Mouse (Mus musculus) midbrain, postnatal 0 days (tissue): Measurements from ENCODE around the gene Kdm3a. TPM values are rescaled to one million over a fixed set of nuclear protein-coding genes. Genes with fewer than 3 reads are reported as not detected.

Experiments
- ATAC-seq: fragments of 200-750 bp; cut with Nextera tagmentation; 2 replicates; pipeline ENCODE4 v1.8.0; 2017; ENCODE audit warnings: moderate number of reproducible peaks, mild to moderate bottlenecking, moderate TSS enrichment, moderate library complexity; ENCODE audit not compliant: low FRiP score
- DNase-seq: peaks from one replicate; pipeline ENCODE4 v3.0.0-alpha.2; 2015; ENCODE audit warnings: low spot score
- H3K27ac ChIP-seq: fragments of 300-500 bp; sonication (generic); 2 replicates; pipeline ENCODE4 v1.5.1; 2014; ENCODE audit warnings: low read depth, mild to moderate bottlenecking, low read length, mixed read lengths
- H3K27me3 ChIP-seq: fragments of 300-500 bp; sonication (generic); 2 replicates; pipeline ENCODE4 v1.6.1; 2014; ENCODE audit warnings: low read length, control low read depth, mixed read lengths; ENCODE audit not compliant: insufficient read depth
- H3K36me3 ChIP-seq: fragments of 300-500 bp; sonication (generic); 2 replicates; pipeline ENCODE4 v1.6.1; 2014; ENCODE audit warnings: low read length, control low read depth, mixed read lengths; ENCODE audit not compliant: insufficient read depth
- H3K4me1 ChIP-seq: fragments of 300-500 bp; sonication (generic); 2 replicates; pipeline ENCODE4 v1.6.1; 2014; ENCODE audit warnings: mild to moderate bottlenecking, control low read depth, antibody characterized with exemption, low read length, mixed read lengths; ENCODE audit not compliant: insufficient read depth
- H3K4me2 ChIP-seq: fragments of 300-500 bp; sonication (generic); 2 replicates; pipeline ENCODE4 v1.6.1; 2014; ENCODE audit warnings: low read depth, mild to moderate bottlenecking, low read length, mixed read lengths; ENCODE audit not compliant: poor library complexity, severe bottlenecking
- H3K4me3 ChIP-seq: fragments of 300-500 bp; sonication (generic); 2 replicates; pipeline ENCODE4 v1.5.1; 2014; ENCODE audit warnings: low read depth, mild to moderate bottlenecking, low read length, moderate library complexity
- H3K9ac ChIP-seq: fragments of 300-500 bp; sonication (generic); replicated peaks from 2 replicates; pipeline ENCODE4 v1.6.1; 2014; ENCODE audit warnings: mild to moderate bottlenecking, low read length, moderate library complexity, mixed read lengths; ENCODE audit not compliant: poor library complexity, severe bottlenecking
- H3K9me3 ChIP-seq: fragments of 300-500 bp; sonication (generic); 2 replicates; pipeline ENCODE4 v1.6.1; 2016; ENCODE audit warnings: low read length, control low read depth
- CTCF ChIP-seq: IDR thresholded peaks from 2 replicates; pipeline ENCODE4 v1.5.1; 2016; ENCODE audit warnings: antibody characterized with exemption, mild to moderate bottlenecking
- WGBS: fragments of 180-500 bp; shearing (Covaris S2); extraction: QIAGEN DNeasy Blood & Tissue Kit; methylation state at CpG from one replicate; pipeline ENCODE4 v1.1.7; 2014; 5-methylcytosine and 5-hydroxymethylcytosine counted together
- polyA plus RNA-seq: library from polyadenylated mRNA; unstranded; fragments of >200 nt; fragmentation: Nextera tagmentation; extraction: Ambion mirVana; gene quantifications from 2 replicates; pipeline ENCODE4 v1.2.1, GENCODE M21; 2015
- total RNA-seq: library from RNA; depleted of rRNA; stranded (reverse); fragments of >200 nt; gene quantifications from 2 replicates; pipeline ENCODE4 v1.2.3, GENCODE M21; 2014; rRNA removed

Kdm3a gene
- total and polyA plus RNA-seq, 2 experiments from 2014 or later = 17.0 to 34.4 TPM

DNA sequence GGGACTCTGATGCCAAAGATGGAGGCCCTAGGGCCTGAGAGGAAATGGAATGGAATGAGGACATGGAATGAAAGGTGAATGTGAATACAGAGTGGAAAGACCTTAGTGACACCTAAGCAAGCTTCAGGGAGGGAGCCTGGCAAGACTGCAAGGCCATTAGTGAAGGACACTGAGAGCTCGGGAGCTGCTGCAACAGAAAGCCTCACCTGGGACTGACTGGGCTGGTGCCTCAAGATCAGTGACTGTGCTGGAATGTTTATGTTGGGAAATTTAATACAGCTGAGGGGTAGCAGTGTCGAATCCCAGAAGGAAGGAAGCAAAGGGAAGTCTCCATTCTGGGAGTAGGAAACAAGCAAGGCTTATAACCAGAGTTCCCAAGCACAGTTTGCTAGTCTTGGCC is 63.8 kb downstream of the Kdm3a start:
- DNase-seq = no peak
- Histone ChIP-seq H3K4me3 (no peak overlapping the region), H3K9me3 (no peaks in the 10 kb centered on the region), H3K9ac (no peak overlapping the region), H3K27me3 (no peaks in the 10 kb centered on the region), H3K4me1 (no peaks in the 10 kb centered on the region), H3K36me3 (peaks cover 3% of the 10 kb centered on the region; the same call in 1 of the 2 replicates), H3K4me2 (no peak overlapping the region), H3K27ac (no peak overlapping the region)
- 78% methylated on average over 2 of the region's 2 CpGs for WGBS
- TF ChIP-seq CTCF = no peak
- ATAC-seq = no peak

DNA sequence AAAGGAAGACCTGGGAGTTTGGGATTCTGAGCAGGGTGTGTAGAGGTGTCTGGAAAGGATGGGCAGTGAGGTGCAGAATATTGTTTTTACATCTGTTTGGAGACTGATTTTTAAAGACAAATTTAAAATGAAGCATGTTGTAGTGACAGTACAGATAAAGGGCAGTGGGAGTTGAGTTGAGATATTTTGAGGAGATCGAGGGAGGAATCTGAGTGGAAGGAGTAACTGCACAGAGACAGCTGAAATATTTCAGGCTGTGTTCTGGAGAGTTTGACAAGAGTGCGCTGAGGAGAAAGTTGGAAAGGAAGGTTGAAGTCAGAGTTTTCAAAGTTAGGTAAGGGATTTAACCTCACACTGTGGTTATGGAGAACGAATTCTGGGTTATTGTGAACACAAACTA is 64.2 kb downstream of the Kdm3a start:
- H3K27ac ChIP-seq = no peak overlapping the region
- no peak overlapping the region for H3K9ac ChIP-seq
- no peaks in the 10 kb centered on the region for H3K36me3 ChIP-seq
- TF ChIP-seq CTCF = no peak
- WGBS = 92% methylated on average over 3 of the region's 3 CpGs
- DNase-seq (no peak), ATAC-seq (no peak)
- no peaks in the 10 kb centered on the region for H3K27me3 ChIP-seq
- H3K9me3 ChIP-seq = no peaks in the 10 kb centered on the region
- H3K4me1 ChIP-seq = no peaks in the 10 kb centered on the region
- H3K4me2 ChIP-seq = no peak overlapping the region
- H3K4me3 ChIP-seq = no peak overlapping the region

DNA sequence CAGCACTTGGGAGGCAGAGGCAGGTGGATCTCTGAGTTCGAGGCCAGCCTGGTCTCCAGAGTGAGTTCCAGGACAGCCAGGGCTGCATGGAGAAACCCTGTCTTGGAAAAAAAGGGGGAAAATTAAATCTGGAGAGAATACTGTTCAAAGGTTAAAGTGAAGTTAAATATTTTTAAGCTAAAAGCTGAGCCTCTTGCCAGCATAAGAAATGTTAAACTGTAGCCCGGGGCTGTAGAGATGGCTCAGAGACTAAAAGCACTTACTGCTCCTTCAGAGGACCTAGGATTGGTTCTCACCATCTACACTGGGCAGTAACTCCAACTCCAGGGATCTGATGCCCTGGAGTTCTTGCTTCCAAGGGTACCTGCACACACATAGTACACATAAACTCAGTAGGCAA is 76.0 kb downstream of the Kdm3a start:
- no peak overlapping the region for H3K9ac ChIP-seq
- no peaks in the 10 kb centered on the region for H3K4me1 ChIP-seq
- H3K9me3 ChIP-seq = no peaks in the 10 kb centered on the region
- 97% methylated on average over 2 of the region's 2 CpGs for WGBS
- no peak overlapping the region for H3K4me2 ChIP-seq
- no peak for TF ChIP-seq CTCF
- no peaks in the 10 kb centered on the region for H3K27me3 ChIP-seq
- no peak overlapping the region for H3K4me3 ChIP-seq
- no peaks in the 10 kb centered on the region for H3K36me3 ChIP-seq
- no peak for ATAC-seq
- no peak overlapping the region for H3K27ac ChIP-seq
- DNase-seq = no peak

DNA sequence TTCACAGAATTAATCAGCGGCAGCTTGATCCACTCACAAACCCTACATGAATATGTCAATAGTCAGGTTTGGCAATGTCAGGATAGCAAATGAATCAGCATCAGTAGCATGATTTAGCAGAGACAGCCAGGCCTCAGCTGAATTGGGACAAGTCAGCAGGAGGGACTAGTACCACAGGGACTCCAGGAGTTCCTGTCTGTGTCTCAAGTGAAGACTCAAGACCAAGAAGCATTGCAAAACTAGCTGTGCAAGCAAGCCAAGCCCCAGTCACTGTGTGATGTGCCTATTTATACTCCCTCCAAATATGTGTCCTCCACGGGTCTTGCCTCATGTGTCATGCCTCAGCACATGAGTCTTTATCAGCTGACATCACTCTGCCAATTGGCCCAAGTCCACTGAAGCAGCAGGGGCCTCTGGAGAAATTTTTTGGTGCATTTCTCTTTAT is 77.3 kb downstream of the Kdm3a start:
- Histone ChIP-seq H3K36me3 (no peaks in the 10 kb centered on the region), H3K4me2 (no peak overlapping the region), H3K4me1 (no peaks in the 10 kb centered on the region), H3K27me3 (no peaks in the 10 kb centered on the region), H3K9me3 (no peaks in the 10 kb centered on the region), H3K4me3 (no peak overlapping the region), H3K27ac (no peak overlapping the region), H3K9ac (no peak overlapping the region)
- TF ChIP-seq CTCF = no peak
- 91% methylated on average over 2 of the region's 2 CpGs for WGBS
- ATAC-seq = no peak
- DNase-seq = no peak

DNA sequence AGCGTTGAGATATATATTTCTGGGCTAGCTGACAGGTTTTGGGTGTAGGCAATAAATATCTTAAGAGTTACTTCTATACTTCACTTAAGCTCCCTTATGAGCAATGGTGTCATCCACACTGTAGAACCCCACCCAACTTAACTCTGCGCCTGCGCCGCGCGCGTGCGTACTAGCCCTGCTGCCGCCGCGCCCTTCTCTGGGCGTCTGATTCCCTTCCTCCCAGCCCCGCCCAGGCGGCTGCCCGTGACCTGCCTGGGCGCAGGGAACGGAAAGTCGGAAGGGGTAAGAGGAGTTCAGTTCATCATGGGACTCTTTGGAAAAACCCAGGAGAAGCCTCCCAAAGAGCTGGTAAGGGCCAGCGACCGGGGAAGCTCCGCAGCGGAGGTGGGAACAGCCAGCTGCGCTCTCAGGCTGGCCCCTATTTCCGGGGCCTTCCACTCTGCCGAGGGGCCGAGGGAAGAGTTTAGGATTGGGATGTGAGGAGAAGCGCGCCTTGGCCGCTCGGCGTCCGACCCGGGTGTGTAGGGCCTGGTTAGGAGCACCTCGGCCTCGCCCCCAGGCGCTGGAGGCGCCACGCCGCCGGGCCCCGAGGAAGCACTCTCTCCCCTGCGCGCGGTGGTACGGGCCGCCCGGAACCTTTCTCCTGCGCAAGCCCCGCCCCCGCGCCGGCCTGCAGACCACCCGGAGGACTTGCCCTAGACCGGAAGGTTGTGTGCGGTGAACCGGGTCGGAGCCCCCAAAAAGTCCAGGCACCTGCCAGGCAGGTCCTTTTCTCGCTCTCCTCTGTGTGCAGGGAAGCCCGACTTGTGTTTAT is 88.9 kb downstream of the Kdm3a start, which contains the start of gene Chmp3:
Chmp3 (plus strand) TSS at position 112 of the 814 bp plus-strand sequence.
- ATAC-seq (peak; percentile 99), DNase-seq (peak; percentile 93)
- H3K9me3 ChIP-seq = no peaks in the 10 kb centered on the region
- H3K36me3 ChIP-seq = no peaks in the 10 kb centered on the region
- no peaks in the 10 kb centered on the region for H3K27me3 ChIP-seq
- peak within 1 kb of the TSS; percentile 95 for H3K9ac ChIP-seq
- peak within 1 kb of the TSS; percentile 82 for H3K4me3 ChIP-seq
- H3K27ac ChIP-seq = peak within 1 kb of the TSS; percentile 99
- no peak for TF ChIP-seq CTCF
- H3K4me1 ChIP-seq = no peaks in the 10 kb centered on the region
- peak within 1 kb of the TSS; percentile 47 for H3K4me2 ChIP-seq
- under 1% methylated on average over 55 of the region's 59 CpGs for WGBS

Other genes starting within 250 kb of the Kdm3a start
- gene Rmnd5a, start 192.4 kb downstream of the Kdm3a start, total RNA-seq = 41.8 and 54.7 TPM in 2 replicates
- gene Rmnd5a, start 192.4 kb downstream of the Kdm3a start, polyA plus RNA-seq = 6.5 and 7.8 TPM in 2 replicates
- 33.9 and 39.6 TPM in 2 replicates for gene Rnf103, start 139.1 kb downstream of the Kdm3a start, total RNA-seq
- 21.5 and 23.2 TPM in 2 replicates for gene Rnf103, start 139.1 kb downstream of the Kdm3a start, polyA plus RNA-seq
- 56.0 and 59.9 TPM in 2 replicates for gene Chmp3, start 89.2 kb downstream of the Kdm3a start, total RNA-seq
- gene Chmp3, start 89.2 kb downstream of the Kdm3a start, polyA plus RNA-seq = 52.4 and 56.1 TPM in 2 replicates
- gene Reep1, start 74.6 kb upstream of the Kdm3a start, total RNA-seq = 404 and 467 TPM in 2 replicates
- gene Reep1, start 74.6 kb upstream of the Kdm3a start, polyA plus RNA-seq = 274 and 275 TPM in 2 replicates
- gene Mrpl35, start 194.0 kb upstream of the Kdm3a start, total RNA-seq = 6.8 and 9.5 TPM in 2 replicates
- gene Mrpl35, start 194.0 kb upstream of the Kdm3a start, polyA plus RNA-seq = 45.6 and 46.2 TPM in 2 replicates
- 100 and 107 TPM in 2 replicates for gene Immt, start 198.3 kb upstream of the Kdm3a start, total RNA-seq
- gene Immt, start 198.3 kb upstream of the Kdm3a start, polyA plus RNA-seq = 145 and 155 TPM in 2 replicates